Mouse (Mus musculus): ENCODE results near the gene Ssbp2.

The Ssbp2 gene

GRCm38 (mm10) chr13:91727899-91728298 lies 267.8 kb downstream of the Ssbp2 start:
- DNase-seq (ENCODE audit: low spot score in 2 of 2), result no peak

GRCm38 (mm10) chr13:91737191-91737590 lies 277.1 kb downstream of the Ssbp2 start:
- no peak for DNase-seq (ENCODE audit: low spot score in 2 of 2)

GRCm38 (mm10) chr13:91740851-91741250 lies 280.8 kb downstream of the Ssbp2 start:
- no peak for DNase-seq (ENCODE audit: low spot score in 2 of 2)

- peak in 1 of 2 experiments; percentile 19 for DNase-seq (ENCODE audit: low spot score in 2 of 2)
Measured at GRCm38 (mm10) chr13:91741280-91742047, 281.4 kb downstream of the Ssbp2 start, which contains the start of gene Acot12. Gene Acot12, plus strand, starts transcription at chr13:91741512.

- DNase-seq (ENCODE audit: low spot score in 2 of 2), result no peak
Measured at GRCm38 (mm10) chr13:91743180-91743579, 283.1 kb downstream of the Ssbp2 start.

GRCm38 (mm10) chr13:91746470-91746869 lies 286.4 kb downstream of the Ssbp2 start:
- DNase-seq (ENCODE audit: low spot score in 2 of 2), result no peak

GRCm38 (mm10) chr13:91748401-91748800 lies 288.3 kb downstream of the Ssbp2 start:
- DNase-seq (ENCODE audit: low spot score in 2 of 2), result no peak

GRCm38 (mm10) chr13:91749981-91750380 lies 289.9 kb downstream of the Ssbp2 start:
- no peak for DNase-seq (ENCODE audit: low spot score in 2 of 2)
